Mouse (Mus musculus) embryo, embryonic 11 days (tissue): ENCODE results near the gene 1810055G02Rik.
A peak's percentile ranks its signal among the peaks of the same experiment; 100 is the strongest.

Experiments used
- DNase-seq: peaks from one replicate; pipeline ENCODE4 v3.0.0-alpha.2; 2015

Gene 1810055G02Rik

DNA sequence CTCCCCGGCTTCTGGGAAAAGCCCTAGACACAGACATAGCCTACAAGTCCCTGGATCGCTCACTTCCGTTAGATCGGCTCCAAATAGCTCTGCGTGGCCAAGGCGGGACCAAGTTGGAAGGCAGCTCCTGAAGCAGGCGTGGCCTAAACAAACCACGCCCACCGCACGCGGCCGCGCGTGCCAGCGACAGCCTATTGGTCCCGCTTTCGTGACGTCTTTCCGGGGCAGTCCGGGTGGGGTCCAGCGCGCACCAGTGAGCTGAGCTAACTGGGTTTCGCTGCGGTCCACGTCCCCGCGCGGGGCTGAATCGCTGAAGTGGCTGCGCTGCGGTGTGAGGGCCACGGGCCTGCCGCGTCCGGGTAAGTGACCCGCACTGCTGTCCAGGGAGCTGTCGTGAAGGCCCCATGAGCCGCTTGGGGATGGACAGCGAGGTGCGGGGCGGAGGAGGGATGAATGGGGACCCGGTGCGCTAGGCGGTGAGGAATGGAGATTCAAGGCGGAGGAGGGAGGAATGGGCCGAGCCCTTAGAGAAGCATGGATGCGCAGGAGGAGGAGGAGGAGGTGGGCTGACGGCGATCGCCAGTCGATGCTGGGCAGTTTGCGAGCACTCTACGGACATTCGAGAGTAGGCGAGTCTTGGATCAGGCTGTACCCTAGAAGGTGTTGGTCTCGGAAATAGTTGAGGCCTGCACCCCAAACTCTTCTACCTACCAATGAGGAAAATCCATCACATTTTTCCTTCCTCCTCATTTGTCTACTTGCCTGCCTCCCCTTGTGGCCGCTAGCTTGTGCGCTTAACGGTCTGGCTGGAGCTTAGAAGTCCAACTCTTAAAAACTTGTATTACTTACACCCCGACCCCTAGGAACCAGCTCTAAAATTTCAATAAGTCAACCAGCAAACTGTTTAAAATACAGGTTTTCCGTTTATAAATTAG is at the start of gene 1810055G02Rik:
TSS of gene 1810055G02Rik (plus strand) at position 216 of the 935 bp plus-strand sequence.
- peak; percentile 97 for DNase-seq

DNA sequence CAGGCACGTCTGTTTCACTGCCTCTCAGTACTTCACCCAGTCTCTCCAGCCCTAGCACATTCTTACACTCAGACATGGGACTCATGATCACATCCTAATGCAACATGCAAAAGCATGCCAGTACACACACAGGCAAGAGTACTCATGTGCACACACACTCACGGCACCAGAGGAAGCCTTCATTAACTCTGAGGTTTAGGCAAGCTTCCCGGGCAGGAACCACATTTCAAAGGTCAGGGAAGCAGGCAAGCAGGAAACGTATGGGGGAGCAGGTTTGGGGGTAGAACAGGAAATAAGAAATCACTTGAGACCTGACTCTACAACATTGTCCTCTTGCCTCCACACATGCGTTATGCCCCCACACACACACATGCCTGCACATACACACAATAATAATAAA is 42.6 kb upstream of the 1810055G02Rik start:
- peak; percentile 37 for DNase-seq

DNA sequence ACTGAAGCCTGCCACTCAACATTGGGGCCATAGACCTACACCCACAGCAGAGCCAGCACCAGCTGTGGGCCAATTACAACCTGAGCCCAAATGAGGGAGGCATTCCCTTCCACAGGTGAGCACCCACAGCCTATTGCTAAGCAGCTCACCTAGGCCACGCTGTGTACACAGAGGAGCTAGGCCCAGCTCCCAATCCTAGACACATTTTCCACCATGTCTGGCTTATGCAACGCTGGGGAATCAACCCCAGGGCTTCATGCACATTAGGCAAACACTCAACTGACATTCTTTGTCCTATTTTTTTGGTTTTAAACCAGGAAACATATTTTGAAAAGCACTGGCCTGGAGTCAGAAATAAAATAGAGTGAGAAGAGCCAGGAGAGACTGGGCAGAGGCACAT is 41.5 kb upstream of the 1810055G02Rik start:
- DNase-seq, result no peak

DNA sequence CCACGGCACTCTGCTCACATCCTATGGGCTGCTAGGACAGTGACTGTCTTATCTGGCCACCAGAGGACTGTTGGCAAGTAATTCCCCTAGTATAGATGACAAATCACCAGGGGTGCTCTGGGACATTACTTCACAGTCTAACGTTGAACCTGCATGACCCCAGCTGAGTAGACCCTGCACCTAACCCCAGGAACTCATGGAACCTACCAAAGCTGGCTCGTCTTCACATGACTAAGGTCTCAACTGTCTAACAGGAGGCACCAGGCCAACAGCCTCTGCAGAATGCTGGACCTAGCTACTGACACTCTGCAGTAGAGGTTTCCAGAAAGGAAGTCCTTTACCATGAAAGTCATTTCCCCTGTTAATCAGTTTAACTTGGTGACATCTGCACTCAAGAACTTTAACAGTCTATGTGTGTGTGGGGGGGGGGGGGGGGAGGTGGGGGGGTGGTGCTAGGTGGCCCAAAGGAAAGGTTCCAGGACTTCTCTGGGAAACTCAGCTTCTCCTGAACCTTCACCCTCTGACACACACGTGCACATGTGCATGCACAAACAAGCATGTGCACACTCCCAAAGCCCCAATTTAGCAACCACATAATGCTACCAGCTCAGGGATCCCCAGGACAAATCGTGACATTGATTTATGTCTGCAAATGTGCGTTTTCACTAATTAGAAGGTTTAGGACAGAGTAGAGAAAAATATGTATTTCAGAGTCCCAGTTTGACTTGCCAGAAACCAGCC is 40.8 kb upstream of the 1810055G02Rik start:
- DNase-seq, result no peak

DNA sequence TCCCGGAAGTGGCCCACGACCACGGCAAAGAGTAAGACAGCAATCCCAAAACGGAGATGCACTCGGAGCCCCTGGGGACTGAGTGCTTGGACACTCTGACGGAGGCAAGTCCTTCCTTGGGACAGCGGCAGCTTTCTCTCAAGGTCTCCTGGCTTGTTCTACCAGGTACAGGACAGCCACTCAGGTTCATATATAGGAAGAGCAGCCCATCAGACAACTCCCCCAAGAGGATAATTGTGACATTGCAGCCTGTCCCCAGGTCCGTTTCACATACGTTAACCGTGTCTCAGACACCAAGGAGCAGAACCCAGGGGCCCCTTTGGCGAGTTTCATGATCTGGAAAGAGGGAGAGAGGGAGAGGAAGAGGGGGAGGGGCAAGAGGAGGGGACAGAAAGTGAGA is 40.1 kb upstream of the 1810055G02Rik start:
- DNase-seq, result no peak

DNA sequence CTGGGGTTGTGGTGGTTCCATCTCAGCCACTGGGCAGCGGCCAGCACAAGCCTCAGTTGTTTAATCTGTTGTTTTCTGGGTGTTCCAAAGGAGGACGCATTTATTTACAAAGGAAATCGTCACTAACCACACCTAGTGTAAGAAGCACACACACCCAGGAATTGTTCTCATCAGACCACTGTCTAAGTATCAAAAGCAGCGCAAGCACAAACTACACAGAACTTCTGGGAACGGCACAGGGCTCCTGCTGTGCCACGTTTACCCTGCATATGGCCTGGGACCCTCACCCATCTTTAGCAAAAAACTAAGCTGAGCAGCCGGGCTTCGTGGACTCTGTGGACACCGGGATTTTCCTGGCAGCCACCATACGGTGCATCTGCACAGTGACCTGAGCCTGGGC is 39.5 kb upstream of the 1810055G02Rik start:
- no peak for DNase-seq

DNA sequence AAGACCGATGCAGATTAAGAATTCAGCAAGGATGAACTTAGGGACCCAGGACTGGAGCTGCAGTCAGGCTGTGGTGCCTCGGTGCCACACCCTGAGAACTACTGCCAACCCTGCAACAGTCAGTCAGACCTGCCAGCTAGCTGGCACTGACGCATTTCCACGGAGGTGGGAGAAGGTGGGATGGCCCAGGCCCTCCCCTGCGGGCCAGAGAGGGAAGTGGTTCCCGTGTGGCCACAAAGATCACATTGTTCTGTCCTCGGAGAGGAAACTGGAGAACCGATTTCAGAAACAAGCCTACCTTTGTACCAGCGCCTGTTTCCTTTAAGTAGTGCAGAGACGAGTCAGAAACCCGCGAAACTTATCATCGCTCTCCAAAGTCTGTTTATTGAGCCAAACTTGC is 39.0 kb upstream of the 1810055G02Rik start:
- peak; percentile 33 for DNase-seq

DNA sequence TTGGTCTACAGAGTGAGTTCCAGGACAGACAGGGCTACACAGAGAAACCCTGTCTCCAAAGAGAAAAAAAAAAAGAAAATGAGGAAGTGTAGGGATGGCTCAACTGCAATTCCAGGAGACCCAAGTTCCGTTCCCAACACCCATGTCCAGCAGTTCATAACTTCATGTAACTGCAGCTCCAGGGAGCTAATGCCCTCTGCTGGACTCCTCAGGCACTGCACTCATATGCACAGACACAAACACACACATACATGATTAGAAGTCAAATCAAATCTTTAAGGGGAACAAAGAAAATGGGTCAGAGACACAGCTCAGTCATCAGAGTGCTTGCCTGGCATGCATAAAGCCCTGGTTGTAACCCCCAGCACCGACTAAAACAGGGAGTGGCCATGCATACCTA is 34.9 kb upstream of the 1810055G02Rik start:
- DNase-seq, result no peak

DNA sequence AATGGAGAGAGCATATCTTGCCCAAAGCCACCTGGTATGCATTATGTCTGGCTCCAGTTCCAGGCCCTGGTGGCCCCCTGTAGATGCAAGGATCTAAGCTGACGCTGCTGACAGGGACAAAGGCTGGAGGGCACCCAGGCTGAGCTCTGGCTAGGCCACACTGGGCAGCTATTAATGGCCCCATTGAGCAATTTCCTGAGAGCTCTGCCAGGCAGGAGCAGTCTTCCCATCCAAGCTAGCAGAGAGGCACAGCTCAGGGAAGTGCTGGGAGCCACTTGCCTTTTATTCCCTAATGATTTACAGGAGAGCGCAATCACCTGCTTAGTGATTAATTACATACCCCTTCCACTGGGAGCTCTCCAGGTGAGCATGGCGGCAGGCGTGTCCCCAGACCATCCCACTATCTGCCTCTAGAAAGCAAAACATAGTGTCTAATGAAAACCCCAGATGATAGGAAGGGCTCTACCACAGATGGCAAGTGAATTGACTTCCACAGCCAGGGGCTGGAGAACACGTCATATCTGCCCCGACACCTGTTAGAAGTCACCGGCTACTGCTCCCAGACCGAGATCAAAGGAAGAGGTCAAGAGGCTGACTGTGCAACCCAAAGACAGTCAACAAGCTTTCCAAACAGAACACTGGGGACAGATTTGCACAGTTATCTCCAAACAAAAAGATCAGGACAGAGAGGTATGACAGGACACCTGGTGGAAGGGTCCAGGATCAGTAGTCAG is 33.8 kb upstream of the 1810055G02Rik start:
- DNase-seq, result no peak

DNA sequence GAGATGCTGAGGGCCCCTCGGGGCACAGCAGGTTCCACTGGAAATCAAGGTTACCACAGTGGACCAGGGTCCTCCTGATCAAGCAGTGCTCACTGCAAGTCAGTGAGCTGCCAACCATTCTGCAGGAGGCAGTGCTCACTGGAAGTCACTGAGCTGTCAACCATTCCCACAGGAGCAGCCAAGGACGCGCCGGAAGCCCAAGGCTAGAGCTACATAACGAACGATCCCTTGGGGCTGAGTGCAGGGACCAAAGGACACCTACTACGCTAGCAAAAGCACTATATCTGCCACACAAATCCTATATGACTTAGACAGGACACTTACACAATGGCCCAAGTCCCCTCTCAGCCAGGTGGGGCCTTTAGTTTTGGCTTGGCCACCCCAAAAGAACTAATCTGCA is 27.4 kb upstream of the 1810055G02Rik start:
- DNase-seq, result no peak

DNA sequence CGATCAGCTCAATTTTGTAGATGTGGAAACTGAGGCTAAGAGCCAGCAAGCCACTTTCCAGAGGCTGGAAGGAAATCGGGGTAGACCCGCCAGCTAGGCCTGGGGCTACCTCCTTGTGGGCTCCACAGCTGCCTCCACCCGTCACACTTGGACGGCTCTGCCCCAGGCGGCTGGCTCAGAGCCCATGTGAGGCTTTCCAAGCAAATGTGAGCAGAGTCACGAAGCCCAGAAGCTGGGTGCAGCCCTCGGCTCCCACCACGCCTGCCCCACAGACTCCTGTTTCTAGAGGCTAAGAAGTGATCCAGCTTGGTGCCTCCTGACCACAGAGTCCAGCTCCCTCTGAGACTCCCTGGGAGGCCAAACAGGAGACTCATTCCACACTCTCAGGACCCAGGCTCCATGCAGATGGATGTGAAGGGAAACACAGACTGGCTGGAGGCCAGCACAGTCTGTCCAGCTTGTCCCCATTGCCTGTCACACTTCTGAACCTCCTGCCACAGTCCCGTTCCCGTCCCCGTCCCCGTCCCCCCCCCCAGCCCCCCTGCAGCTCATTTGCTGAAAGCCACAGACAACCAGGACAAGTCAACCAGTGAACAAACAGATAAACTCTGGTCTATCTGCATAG is 26.7 kb upstream of the 1810055G02Rik start:
- DNase-seq, result peak; percentile 8

DNA sequence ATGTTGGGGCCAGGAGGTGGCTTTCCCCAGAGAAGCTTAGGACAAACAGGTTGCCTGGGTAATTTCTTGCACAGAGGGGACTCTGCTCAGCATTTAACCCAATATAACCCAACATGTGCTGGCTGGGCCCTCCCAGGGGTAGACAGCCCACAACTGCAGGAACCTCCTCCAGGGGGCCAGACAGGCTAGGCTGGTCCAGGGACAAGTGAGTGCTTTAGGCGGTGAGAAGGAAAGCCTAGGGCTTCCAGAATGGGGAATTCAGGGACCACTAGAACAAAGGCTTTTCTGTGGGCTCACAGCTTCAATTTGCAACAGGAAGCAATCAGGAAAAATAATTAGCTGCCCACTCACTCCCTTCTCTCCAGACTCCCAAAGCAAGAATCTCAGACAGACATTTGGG is 23.7 kb upstream of the 1810055G02Rik start:
- peak; percentile 45 for DNase-seq

DNA sequence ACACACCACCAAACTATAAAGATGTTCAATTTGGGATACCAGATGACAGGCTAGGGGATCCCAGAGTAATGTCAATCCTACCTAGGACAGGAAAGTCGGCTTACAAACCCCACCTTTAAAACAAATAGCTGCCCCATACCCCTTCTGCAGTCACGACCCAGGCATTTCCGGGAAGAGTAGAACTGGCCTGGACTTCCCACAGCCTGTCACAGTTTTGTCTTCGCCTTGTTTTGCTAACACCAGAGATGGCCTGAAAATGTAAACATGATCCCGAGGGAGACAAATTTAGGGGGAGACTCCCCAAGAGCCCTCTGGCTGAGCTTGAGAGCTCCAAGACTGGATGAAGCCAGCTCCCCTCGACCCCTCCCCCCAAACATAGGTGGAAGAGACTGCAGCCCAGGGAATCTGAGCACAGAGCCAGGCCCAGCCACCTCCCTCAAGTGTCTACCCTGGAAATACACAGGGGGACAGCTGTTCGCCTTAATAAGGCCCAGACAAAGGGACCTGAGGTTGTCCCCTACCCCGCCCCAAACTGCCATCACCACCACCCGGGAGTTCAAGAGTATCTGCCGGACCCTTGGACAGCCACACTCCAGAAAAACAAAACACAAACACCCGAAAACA is 23.0 kb upstream of the 1810055G02Rik start:
- DNase-seq, result peak; percentile 54

DNA sequence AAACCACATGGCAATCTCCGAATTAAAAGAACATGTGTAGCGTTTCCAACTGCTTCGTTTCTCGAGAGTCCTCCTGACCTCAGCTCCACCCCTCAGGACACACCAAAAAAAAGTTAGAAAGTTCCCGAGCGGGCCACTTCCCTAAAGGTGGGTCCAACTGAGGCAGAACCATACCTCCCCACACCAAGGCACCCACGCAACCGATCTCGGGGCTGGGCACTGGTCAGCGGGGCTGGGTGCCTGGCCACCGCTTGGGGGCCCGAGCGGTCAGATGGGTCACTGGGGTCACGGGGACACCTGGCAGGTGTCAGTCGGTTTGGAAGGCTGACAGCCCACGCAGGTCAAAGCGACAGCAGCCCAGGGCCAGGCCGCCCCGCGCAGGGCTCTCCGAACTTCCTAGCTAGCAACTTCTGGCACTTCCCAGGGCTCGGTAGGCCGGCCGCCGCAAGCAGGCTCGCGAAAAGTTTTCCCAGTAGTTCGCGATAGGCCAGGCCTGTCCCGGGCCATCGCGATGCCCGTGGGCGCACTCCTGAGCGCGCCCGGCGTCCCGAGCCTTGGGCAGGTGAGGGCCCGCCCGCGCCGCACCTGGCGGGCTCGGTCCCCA is 22.4 kb upstream of the 1810055G02Rik start:
- peak; percentile 63 for DNase-seq

DNA sequence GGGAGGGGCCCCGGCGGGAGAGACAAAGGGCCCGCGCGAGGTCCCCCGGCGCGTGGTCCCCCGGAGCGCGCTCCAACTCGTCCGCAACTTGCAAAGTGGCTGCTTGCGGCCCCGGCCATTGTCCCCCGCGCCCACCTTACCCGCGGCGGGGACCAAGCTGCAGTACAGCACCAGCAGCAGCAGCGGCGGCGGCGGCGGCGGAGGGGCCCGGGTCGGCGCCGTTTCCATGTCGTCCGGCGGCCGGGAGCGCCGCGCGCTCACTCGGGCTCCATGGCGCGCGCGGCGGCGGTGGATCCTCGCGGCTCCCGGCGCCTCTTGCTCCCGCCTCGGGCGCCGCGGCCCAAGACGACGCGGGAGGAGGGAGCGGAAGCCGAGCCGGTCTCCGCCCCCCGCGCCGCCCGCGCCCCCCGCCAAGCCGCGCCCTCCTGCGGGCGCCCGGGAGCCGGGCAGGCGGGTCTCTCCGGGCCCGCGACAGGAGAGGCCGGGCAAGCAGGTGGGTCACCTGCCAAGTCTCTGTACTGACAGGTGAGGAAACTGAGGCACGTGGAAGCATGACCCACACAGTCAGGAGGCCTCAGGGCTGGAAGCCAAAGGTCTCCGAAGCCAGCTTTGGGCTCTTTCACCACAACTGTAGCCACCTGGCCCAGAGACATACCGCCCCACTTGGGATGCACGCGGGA is 21.7 kb upstream of the 1810055G02Rik start, which contains the start of gene Lrp5:
TSS of gene Lrp5 (minus strand) at position 350 of the 680 bp plus-strand sequence.
- peak; percentile 76 for DNase-seq

DNA sequence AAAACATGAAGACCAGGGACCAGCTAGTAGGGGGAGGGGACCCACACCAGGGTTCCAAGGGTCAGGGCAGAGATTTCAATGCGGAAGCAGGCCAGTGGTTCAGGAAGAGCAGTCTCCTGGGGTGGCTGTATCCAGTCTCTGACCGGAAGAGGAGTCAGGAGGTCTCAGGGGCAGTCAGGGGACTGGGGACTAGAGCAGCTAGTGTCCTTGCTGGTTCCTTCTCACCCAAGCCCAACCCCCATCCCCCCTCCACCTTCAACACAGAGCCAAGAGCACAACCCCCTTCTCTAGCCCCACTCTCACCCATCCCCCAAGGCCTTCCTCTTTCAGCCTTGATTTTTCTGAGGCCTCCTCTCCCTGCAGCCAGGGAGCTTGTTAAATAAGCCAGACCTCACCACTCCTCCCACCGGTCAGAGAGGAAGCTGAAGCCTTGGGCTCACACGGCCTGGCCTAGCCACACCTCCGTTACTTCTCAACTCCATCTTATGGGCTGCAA is 20.4 kb upstream of the 1810055G02Rik start:
- peak; percentile 70 for DNase-seq

DNA sequence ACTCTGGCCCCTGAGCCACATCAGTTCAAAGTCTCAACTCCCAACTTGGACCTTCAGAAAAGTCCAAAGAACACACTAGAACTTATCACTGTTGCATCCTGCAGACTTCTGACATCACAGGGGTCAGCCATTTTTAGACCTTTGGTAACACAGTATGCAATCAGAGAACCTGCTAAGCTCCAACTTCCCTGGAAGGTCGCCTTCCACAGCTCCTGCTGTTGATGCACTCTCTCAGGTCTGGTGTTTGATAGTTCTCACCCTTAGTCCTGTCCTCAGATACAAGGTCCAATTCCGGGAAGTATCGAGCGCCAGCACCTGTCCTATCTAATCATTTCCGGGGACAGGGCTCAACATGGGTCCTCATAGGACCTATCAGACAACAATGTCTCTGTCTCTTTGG is 16.8 kb upstream of the 1810055G02Rik start:
- no peak for DNase-seq

DNA sequence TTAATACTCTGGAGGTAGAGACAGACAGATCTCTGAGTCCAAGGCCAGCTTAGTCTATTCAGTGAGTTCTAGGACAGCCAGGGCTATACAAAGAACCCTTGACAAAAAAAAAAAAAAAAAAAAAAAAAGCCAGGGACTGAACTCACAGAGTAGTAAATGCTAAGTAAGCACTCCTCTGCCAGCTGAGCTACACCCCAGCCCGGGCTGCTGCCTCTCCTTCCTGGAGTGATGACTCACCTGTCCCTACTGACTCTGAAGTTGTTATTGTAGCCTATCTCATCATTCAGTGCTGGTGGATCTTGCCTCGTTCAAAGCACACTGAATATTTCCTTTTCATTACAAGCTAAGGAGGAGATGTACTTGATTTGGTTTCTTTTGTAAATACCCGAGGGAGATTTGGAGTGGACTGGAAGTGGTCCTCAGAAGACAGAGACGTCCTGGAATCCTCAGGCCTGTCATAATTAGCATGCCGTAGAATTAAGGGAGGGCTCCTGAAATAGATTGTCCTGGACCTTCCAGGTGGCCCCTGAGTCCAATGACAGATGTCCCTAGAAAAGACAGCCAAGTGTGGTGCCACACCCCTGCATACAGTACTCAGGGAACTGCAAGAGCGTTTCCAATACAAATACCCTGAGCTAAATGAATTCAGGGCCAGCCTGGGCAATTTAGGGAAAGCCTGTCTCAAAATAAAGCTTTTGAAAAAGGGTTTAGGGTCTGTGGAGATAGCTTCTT is 15.5 kb upstream of the 1810055G02Rik start:
- DNase-seq, result no peak

DNA sequence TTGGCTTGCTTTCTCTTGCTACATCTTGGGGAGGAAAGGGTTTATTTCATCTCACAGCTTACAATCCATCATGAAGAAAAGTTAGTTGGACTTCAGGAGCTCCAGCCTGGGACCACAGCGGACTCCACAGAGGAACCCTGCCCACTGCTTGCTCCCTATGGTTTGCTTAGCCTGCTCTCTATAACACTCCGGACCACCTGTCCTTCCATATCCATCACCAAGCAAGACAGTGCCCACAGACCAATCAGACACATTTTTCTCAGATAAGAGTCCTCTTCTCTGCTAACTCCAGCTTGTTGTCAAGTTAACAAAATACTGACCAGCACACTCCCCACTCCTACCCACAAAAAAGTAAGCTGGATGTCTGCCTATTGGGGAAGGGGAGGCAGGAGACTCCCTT is 13.6 kb upstream of the 1810055G02Rik start:
- DNase-seq, result no peak

DNA sequence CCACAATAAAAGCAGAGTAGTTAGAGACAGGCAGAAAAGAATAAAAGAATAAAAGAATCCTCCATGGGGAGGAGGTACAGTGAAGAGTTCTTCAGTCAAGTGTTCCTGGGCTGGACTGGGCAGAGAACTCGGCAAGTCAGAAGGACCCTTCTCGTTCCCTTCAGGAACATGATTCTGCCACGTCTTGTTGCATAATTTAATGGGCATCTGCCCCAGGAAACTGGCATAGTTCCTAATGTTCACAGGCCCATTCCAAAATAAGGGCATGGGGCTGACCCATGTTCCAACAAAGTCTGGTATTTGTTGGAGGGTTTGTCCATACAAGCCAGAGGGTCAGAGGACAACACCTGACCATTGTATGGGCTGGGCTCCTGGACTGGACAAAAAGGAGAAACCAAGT is 13.1 kb upstream of the 1810055G02Rik start:
- no peak for DNase-seq
